Mouse (Mus musculus): ENCODE results near the gene Dnah6. TPM values are rescaled to one million over a fixed set of nuclear protein-coding genes. Genes with fewer than 3 reads are reported as not detected.

Dnah6 gene
- polyA plus RNA-seq, 1 experiment from 2014 or later = 0.17 TPM

DNA sequence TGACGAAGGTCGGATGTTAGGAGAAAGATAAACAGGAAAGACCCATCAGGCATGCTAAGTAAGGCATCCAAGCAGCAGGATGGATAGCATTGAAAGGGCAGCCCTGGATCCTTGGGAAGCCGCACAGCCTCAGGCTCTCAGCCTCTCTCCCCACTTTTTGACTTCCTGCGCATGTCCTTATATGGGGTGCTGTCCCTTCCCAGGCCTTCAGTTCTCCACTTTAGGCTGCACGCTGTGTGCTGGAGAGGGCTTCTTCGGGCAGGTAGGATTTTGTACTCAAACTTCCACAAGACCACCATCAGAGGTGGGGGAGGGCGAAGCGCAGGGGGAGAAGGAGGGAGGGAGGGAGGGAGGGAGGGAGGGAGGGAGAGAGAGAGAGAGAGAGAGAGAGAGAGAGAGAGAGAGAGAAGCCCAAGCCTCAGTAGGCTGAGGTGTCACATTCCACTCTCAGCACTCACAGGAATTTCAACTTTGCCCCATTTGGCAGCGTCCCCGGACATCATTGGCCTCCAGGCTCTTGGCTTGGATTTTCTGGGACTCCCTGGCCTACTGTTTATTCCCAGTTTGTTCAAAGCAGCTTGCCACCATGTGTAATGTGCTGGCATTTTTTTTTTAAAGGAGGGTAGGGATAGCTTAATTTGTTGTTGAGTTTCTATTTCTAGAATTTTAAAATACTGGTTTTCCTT is 1.5 kb upstream of the Dnah6 start:
- no peak overlapping the region for H3K27ac ChIP-seq
- no peak overlapping the region for H3K9ac ChIP-seq
- H3K4me2 ChIP-seq = 0 out of 2 replicates have a peak overlapping the region, but pooled peaks have one; percentile 12
- no peaks in the 10 kb centered on the region for H3K36me3 ChIP-seq (ENCODE audit: poor library complexity, severe bottlenecking)
- H3K27me3 ChIP-seq = no peaks in the 10 kb centered on the region
- H3K4me3 ChIP-seq = no peak overlapping the region
- no peaks in the 10 kb centered on the region for H3K9me3 ChIP-seq (replicated peaks)
- peaks cover 11% of the 10 kb centered on the region; the same call in 1 of the 2 replicates for H3K4me1 ChIP-seq
- 21% methylated on average over 8 of the region's 10 CpGs for WGBS
- ATAC-seq = 0 out of 2 replicates have a peak, but pooled peaks have one; percentile 16

DNA sequence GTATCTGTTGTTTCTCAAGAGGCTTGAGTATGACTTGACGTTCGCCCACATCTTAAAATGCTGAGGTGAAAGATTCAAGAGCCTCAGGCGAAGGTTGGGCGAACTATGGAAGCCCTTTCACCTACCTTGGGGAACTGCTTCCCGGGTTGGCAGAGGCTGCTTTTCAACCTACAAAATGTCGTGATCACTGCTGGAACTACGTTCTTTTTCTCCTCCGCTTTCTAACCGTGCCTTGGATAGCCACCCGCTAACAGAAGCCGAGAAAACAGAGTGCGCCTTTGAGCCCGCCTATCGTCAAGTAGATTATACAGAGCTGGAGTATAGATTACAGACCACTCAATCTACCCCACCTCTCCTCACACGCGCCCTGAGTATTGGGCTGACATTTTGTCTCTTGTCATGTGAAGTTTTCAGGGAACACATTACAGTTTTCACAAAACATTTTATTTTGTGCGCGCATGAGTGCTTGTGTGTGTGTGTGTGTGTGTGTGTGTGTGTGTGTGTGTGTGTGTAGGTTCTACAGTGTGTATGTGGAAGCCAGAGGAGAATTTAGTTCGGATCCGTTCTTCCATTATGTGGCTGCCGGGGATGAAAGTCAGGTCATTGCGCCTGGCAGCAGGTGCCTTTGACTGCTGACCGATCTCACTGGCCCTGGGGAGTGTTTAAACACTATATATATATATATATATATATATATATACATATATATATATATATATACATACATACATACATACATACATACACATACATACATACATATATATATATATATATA is 696 bp upstream of the Dnah6 start:
- 33% methylated on average over 18 of the region's 23 CpGs for WGBS
- Histone ChIP-seq H3K27ac (no peak overlapping the region), H3K4me2 (peak overlapping the region; percentile 67), H3K4me1 (peaks cover 11% of the 10 kb centered on the region; the same call in 1 of the 2 replicates), H3K9ac (peak overlapping the region; percentile 58), H3K4me3 (peak overlapping the region; percentile 41), H3K27me3 (no peaks in the 10 kb centered on the region), H3K9me3 (replicated peaks) (no peaks in the 10 kb centered on the region), H3K36me3 (ENCODE audit: poor library complexity, severe bottlenecking) (no peaks in the 10 kb centered on the region)
- peak; percentile 76 for ATAC-seq

DNA sequence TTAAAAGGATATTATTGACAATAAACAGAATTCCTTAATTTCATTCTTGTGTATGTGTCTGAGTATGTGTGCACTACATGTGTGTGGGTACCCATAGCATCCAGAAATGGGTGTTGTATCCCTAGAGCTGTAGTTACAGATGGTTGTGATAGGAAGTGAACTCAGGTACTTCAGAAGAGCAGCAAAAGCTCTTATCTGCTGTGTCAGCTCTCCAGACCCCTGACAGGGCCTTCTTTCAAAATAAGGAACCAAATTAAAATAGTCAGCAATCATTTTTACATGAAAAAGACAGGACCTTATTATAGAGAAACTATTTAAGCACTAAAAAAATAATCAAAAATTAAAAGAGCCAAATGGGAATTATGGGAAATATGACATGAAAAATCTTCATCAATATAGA is 9.8 kb downstream of the Dnah6 start:
- no peak overlapping the region for H3K9ac ChIP-seq

DNA sequence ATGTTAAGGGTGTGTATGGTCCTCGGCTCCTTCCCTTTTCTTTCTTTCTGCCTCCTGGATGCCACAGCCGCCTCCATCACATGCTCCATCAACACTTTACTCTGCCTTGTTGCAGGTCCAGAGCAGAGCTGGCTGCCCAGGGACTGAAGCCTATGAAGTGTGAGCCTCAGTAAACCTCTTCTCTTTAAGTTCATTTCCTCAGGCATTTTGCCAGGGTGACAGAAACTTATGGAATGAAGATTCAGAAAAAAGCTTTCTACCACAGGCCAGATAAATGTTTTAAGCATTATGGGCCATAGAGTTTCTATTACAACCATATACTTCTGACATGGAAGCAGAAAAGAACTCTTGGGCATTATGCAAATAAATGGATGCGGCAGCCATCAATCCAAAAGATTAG is 10.4 kb downstream of the Dnah6 start:
- no peak overlapping the region for H3K27ac ChIP-seq
- H3K36me3 ChIP-seq (ENCODE audit: poor library complexity, severe bottlenecking) = no peaks in the 10 kb centered on the region
- no peak for ATAC-seq
- H3K4me1 ChIP-seq = no peaks in the 10 kb centered on the region
- no peak overlapping the region for H3K9ac ChIP-seq
- 90% methylated on average over 3 of the region's 3 CpGs for WGBS
- no peak overlapping the region for H3K4me3 ChIP-seq
- no peaks in the 10 kb centered on the region for H3K9me3 ChIP-seq (replicated peaks)
- no peak overlapping the region for H3K4me2 ChIP-seq
- no peaks in the 10 kb centered on the region for H3K27me3 ChIP-seq

More for the DNA sequence above, 9.8 kb downstream of the Dnah6 start:
- no peaks in the 10 kb centered on the region for H3K4me1 ChIP-seq
- H3K27me3 ChIP-seq = no peaks in the 10 kb centered on the region
- H3K4me2 ChIP-seq = no peak overlapping the region
- H3K4me3 ChIP-seq = no peak overlapping the region
- H3K27ac ChIP-seq = no peak overlapping the region
- no peak for ATAC-seq
- H3K36me3 ChIP-seq (ENCODE audit: poor library complexity, severe bottlenecking) = no peaks in the 10 kb centered on the region
- no peaks in the 10 kb centered on the region for H3K9me3 ChIP-seq (replicated peaks)

DNA sequence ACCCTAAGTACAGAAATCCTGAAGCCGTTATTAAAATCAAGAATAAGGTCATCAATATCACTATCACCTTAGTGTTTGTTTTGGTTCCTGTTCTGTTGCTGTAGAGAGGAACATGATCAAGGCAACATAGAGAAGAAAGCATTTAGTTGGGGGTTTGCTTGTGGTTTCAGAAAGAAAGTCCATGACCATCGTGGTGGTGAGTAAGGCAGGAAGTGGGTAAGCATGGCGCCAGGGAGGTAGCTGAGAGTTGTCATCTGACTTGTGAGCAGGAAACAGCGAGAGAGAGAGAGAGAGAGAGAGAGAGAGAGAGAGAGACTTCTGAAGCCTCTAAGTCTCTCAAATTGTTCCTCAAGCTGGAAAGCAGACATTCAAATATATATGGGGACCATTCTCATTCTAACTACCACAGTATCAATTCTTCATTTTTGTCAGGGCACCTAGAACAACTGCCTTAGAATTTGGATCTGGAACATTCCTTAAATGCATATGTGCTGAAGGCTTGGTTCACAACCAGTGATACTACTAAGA is 10.9 kb downstream of the Dnah6 start:
- Histone ChIP-seq H3K4me2 (no peak overlapping the region), H3K4me1 (no peaks in the 10 kb centered on the region), H3K9ac (no peak overlapping the region), H3K27me3 (no peaks in the 10 kb centered on the region), H3K36me3 (ENCODE audit: poor library complexity, severe bottlenecking) (no peaks in the 10 kb centered on the region), H3K4me3 (no peak overlapping the region), H3K9me3 (replicated peaks) (no peaks in the 10 kb centered on the region), H3K27ac (no peak overlapping the region)
- 84% methylated on average over 4 of the region's 4 CpGs for WGBS
- ATAC-seq = no peak

DNA sequence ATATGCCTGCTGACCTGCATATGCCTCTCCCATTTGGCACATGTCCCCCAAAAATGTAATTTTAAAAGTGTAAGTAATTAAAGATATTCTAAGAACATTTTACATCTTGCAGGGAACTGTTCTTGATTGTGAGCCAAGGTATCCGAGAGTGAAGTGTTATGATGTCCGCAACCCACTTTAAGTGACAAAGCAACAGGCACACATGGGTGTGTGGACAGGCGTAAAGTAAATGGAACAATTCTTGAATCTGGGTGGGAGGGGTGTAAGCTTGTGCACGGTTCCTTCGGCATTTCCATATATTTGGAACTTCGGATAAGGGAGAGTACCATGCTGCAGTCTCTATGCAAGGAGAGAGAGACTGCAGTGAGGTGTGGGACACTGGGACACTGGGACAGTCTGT is 11.9 kb downstream of the Dnah6 start:
- Histone ChIP-seq H3K9me3 (replicated peaks) (no peaks in the 10 kb centered on the region), H3K4me1 (no peaks in the 10 kb centered on the region), H3K27ac (no peak overlapping the region), H3K36me3 (ENCODE audit: poor library complexity, severe bottlenecking) (no peaks in the 10 kb centered on the region), H3K4me2 (no peak overlapping the region), H3K9ac (no peak overlapping the region), H3K4me3 (no peak overlapping the region), H3K27me3 (no peaks in the 10 kb centered on the region)
- WGBS = 93% methylated on average over 6 of the region's 6 CpGs
- no peak for ATAC-seq

DNA sequence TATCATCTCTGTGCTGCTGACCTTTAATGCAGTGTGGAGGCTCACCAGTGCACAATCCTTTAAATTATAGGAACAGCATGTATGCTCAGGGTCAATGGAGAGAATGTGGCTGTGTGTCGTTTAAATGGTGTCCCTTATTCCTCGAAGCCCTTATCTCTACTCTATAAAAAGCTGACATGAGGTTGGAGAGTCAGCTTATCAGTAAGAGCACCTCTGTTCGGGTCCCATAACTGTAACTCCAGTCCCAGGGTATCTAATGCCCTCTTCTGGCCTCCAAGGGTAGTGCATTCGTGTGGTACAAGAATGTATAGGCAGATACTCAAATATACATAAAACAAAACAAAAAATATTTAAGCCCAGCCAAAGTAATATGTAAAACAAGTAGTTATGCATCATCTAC is 16.5 kb downstream of the Dnah6 start:
- Histone ChIP-seq H3K27ac (no peak overlapping the region), H3K4me1 (no peaks in the 10 kb centered on the region), H3K9ac (no peak overlapping the region), H3K27me3 (no peaks in the 10 kb centered on the region), H3K4me3 (no peak overlapping the region), H3K36me3 (ENCODE audit: poor library complexity, severe bottlenecking) (no peaks in the 10 kb centered on the region), H3K9me3 (replicated peaks) (no peaks in the 10 kb centered on the region), H3K4me2 (no peak overlapping the region)
- no peak for ATAC-seq
- WGBS = 83% methylated on average over 4 of the region's 4 CpGs

DNA sequence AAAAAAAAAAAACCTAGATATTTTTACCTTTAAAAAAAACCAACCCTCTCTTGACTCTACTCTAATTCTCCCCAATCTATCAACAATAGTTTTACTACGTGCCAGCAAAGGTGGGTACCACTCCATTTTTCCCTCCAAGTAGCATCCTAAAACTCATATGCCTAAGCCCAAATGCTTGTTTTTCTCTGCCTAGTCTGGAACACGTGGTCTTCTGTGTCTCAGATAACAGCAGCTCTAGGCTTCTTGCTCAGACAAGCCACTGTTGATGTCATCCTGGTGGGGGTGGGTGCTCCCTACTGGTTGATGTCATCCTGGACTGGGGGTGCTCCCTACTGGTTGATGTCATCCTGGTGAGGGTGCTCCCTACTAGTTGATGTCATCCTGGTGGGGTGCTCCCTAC is 17.7 kb downstream of the Dnah6 start:
- Histone ChIP-seq H3K4me2 (no peak overlapping the region), H3K4me3 (no peak overlapping the region), H3K27me3 (no peaks in the 10 kb centered on the region), H3K9ac (no peak overlapping the region), H3K4me1 (no peaks in the 10 kb centered on the region), H3K36me3 (ENCODE audit: poor library complexity, severe bottlenecking) (no peaks in the 10 kb centered on the region), H3K9me3 (replicated peaks) (no peaks in the 10 kb centered on the region), H3K27ac (no peak overlapping the region)
- 82% methylated on average over 2 of the region's 2 CpGs for WGBS
- ATAC-seq = no peak

DNA sequence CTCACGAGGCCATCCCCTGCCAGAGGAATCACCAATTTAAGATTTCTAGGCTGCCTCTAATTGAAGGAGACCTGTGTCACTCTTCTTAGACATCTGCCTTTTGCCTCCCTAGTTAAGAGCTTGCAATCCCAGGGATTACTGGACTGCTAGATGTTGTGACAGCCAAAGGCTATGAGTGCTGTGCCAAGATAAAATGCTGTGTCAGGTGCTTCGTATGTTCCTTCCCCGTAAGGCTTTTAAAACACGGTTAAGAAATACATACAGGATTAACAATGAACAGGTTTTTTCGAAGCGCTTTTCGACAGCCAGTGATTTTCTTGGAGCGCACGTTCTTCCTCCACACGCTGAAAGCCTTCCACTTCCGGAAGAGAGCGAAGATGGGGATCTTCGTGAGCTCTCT is 26.2 kb downstream of the Dnah6 start:
- no peak overlapping the region for H3K4me3 ChIP-seq
- no peaks in the 10 kb centered on the region for H3K4me1 ChIP-seq
- no peaks in the 10 kb centered on the region for H3K27me3 ChIP-seq
- H3K27ac ChIP-seq = no peak overlapping the region
- no peaks in the 10 kb centered on the region for H3K9me3 ChIP-seq (replicated peaks)
- H3K9ac ChIP-seq = no peak overlapping the region
- no peaks in the 10 kb centered on the region for H3K36me3 ChIP-seq (ENCODE audit: poor library complexity, severe bottlenecking)
- WGBS = 92% methylated on average over 13 of the region's 13 CpGs
- H3K4me2 ChIP-seq = no peak overlapping the region
- ATAC-seq = no peak

DNA sequence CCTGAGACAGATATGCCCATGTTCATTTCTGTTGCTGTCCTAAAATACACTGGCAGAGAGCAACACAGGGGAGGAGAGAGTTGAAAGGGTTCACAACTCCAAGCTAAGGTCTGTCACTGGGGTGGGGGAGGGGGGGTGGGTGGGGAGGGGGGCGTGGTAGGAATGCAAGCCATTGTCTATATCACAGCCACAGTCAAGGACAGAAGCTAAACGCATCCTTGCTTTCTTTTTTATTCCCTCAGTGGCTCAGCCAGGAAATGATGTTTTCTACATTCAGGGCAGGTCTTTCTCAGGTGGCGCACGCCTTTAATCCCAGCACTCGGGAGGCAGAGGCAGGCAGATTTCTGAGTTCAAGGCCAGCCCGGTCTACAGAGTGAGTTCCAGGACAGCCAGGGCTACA is 30.7 kb downstream of the Dnah6 start:
- H3K4me2 ChIP-seq = no peak overlapping the region
- 73% methylated on average over 6 of the region's 6 CpGs for WGBS
- no peaks in the 10 kb centered on the region for H3K36me3 ChIP-seq (ENCODE audit: poor library complexity, severe bottlenecking)
- no peak overlapping the region for H3K27ac ChIP-seq
- no peaks in the 10 kb centered on the region for H3K27me3 ChIP-seq
- no peak overlapping the region for H3K4me3 ChIP-seq
- no peaks in the 10 kb centered on the region for H3K9me3 ChIP-seq (replicated peaks)
- H3K4me1 ChIP-seq = no peaks in the 10 kb centered on the region
- no peak overlapping the region for H3K9ac ChIP-seq
- ATAC-seq = no peak

DNA sequence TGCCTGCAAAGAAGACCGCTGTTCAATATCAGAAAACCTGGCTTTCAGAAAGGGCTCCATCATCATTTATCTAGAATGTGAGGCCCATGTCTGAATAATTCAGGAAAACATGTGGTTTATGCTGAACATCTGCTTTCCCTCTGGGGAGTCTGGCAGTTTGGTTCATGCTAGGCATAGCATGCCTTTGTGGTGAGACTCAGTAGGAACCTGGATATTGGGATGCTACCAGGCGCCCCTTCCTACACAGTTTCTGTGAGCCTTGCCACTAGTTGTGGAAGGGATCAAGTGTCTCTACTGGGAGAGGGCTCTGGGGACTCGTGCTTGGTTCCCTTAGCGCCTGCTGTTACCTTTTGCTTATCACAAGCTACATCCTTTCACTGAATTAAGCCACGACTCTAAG is 37.2 kb downstream of the Dnah6 start:
- Histone ChIP-seq H3K27ac (no peak overlapping the region), H3K36me3 (ENCODE audit: poor library complexity, severe bottlenecking) (no peaks in the 10 kb centered on the region), H3K4me3 (no peak overlapping the region), H3K4me2 (no peak overlapping the region), H3K4me1 (no peaks in the 10 kb centered on the region), H3K27me3 (no peaks in the 10 kb centered on the region), H3K9ac (no peak overlapping the region), H3K9me3 (replicated peaks) (no peaks in the 10 kb centered on the region)
- WGBS = 83% methylated on average over 5 of the region's 5 CpGs
- no peak for ATAC-seq

DNA sequence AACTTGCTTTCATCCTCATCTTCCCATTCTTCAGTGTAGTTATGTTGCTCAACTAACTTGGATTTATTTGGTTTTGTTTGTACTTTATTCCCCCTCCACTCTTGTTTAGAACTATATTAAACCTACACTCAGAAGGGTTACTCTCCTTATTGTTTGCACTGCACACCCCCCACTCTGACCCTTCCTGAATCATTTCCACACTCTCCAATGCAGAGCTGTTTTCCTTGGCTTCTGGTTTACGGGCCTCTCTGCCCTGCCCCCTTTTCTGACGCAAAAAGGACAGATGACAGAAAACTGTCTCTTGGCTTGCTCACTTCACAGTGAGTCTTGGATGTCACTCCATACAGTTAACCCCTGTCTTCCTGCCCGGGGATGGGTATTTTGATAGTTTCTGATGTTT is 38.5 kb downstream of the Dnah6 start:
- H3K4me3 ChIP-seq = no peak overlapping the region
- no peak for ATAC-seq
- H3K9ac ChIP-seq = no peak overlapping the region
- H3K27ac ChIP-seq = no peak overlapping the region
- H3K27me3 ChIP-seq = no peaks in the 10 kb centered on the region
- 73% methylated on average over 3 of the region's 3 CpGs for WGBS
- no peaks in the 10 kb centered on the region for H3K4me1 ChIP-seq
- no peaks in the 10 kb centered on the region for H3K36me3 ChIP-seq (ENCODE audit: poor library complexity, severe bottlenecking)
- H3K4me2 ChIP-seq = no peak overlapping the region
- H3K9me3 ChIP-seq (replicated peaks) = no peaks in the 10 kb centered on the region
